Mouse (Mus musculus) cerebellum, adult 2 months (tissue): ENCODE data around the gene Fam129a. TPM values are rescaled to one million over a fixed set of nuclear protein-coding genes. Genes with fewer than 3 reads are reported as not detected.

Source experiments
- DNase-seq, 2 experiments: peaks; one replicate each; pipeline ENCODE4 v3.0.0; 2021
- H3K27ac ChIP-seq: fragments of 200-500 bp; 2 replicates; pipeline ENCODE4 v1.5.1; 2012; ENCODE audit warnings: low read length, control low read depth, inconsistent platforms; ENCODE audit not compliant: insufficient read depth
- H3K27me3 ChIP-seq: fragments of 200-500 bp; 2 replicates; pipeline ENCODE4 v1.6.1; 2012; ENCODE audit warnings: inconsistent platforms, mild to moderate bottlenecking, low read length, moderate library complexity; ENCODE audit not compliant: control insufficient read depth, insufficient read depth
- H3K4me1 ChIP-seq: fragments of 200-500 bp; 2 replicates; pipeline ENCODE4 v1.6.1; 2011; ENCODE audit warnings: low read length; ENCODE audit not compliant: control insufficient read depth, insufficient read depth
- H3K4me3 ChIP-seq: fragments of 200-500 bp; replicated peaks from 2 replicates; pipeline ENCODE3; 2011; ENCODE audit warnings: mild to moderate bottlenecking, low read depth, low read length, control low read depth; ENCODE audit not compliant: insufficient read depth
- CTCF ChIP-seq: fragments of 200-500 bp; IDR thresholded peaks from 2 replicates; pipeline ENCODE4 v1.5.1; 2011; ENCODE audit warnings: low read depth, mild to moderate bottlenecking, control low read depth, low read length, moderate library complexity, borderline replicate concordance; ENCODE audit not compliant: insufficient read depth
- POLR2A ChIP-seq: fragments of 200-500 bp; IDR thresholded peaks from 2 replicates; pipeline ENCODE4 v1.6.1; 2011; ENCODE audit warnings: low read length, control low read depth, borderline replicate concordance; ENCODE audit not compliant: insufficient read depth
- WGBS: fragments of 180-500 bp; shearing (Covaris S2); methylation state at CpG from one replicate; pipeline ENCODE4 v1.1.7; 2018; 5-methylcytosine and 5-hydroxymethylcytosine counted together
- polyA plus RNA-seq: library from polyadenylated mRNA; depleted of rRNA; stranded (reverse); fragments of >200 nt; gene quantifications from 2 replicates; pipeline ENCODE4 v1.2.3, GENCODE M21; 2012

Fam129a gene
- polyA plus RNA-seq, 1 experiment = 1.3 TPM

DNA sequence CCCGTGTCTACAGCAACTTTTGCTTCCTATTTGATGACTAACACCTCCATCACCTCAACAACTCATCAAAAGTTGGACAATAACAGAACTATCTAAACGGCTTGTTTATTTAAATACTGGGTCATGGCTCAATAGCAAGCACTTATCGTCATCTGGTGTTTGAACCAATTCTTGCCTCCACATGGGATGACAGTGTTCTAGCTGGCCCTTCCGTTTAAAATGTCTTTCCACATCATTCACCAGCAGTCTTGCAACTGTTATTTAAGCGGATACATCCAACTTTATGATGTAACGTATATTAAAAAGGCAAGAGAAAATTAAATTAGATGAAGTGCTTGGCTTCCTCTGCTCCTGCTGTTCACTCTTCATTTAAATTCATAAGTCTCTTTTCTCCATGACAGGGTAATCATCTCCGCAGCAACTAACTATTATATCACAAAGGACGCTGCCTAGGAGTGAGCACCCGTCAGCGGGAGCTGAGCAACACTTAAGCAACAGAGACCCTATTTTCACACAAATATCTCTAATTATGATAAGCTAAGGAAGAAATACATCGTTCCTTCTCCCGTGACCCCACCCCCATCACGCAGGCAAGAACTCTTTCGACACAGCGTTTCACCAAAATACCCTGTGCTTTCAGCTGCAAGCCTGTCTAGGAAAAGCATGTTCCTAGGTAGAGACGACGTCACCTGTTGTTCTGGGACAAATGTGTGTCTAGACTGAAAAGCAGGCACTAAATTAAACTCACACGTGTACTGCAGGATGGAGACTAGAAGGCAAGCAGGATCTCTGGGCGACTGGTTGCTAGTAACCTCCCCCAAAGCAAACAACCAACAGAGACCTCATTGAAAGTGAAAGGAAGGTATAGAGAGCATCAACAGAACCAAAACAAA, 20.2 kb upstream of the Fam129a start:
- no peak for DNase-seq
- no peak overlapping the region for H3K27ac ChIP-seq
- no peak for TF ChIP-seq CTCF
- TF ChIP-seq POLR2A = no peak
- no peaks in the 10 kb centered on the region for H3K27me3 ChIP-seq
- H3K4me3 ChIP-seq = no peak overlapping the region
- 18% methylated on average over 19 of the region's 19 CpGs for WGBS
- H3K4me1 ChIP-seq = no peaks in the 10 kb centered on the region

DNA sequence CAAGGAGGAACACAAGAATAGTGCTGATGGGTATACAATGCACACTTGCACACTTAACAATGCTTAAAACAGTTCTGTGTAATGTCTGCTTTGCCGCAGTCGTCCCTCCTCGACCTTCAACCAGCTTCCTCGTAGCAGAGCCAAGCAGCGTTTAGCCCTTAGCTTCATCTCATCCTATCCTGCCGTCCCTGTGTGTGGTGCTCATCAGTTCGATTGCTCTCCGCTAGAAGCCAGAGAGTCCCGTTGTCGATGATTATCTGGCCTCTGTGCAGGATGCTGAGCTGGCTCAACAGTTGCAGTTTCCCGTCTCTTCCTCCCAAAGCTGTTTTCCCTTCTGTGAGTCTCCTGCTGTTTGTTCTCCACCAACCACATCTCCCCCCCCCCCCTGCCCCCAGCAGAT, 10.4 kb upstream of the Fam129a start:
- H3K4me3 ChIP-seq = no peak overlapping the region
- TF ChIP-seq POLR2A (no peak), CTCF (no peak)
- H3K27me3 ChIP-seq = no peaks in the 10 kb centered on the region
- no peak overlapping the region for H3K27ac ChIP-seq
- 49% methylated on average over 11 of the region's 11 CpGs for WGBS
- H3K4me1 ChIP-seq = no peaks in the 10 kb centered on the region
- no peak for DNase-seq

DNA sequence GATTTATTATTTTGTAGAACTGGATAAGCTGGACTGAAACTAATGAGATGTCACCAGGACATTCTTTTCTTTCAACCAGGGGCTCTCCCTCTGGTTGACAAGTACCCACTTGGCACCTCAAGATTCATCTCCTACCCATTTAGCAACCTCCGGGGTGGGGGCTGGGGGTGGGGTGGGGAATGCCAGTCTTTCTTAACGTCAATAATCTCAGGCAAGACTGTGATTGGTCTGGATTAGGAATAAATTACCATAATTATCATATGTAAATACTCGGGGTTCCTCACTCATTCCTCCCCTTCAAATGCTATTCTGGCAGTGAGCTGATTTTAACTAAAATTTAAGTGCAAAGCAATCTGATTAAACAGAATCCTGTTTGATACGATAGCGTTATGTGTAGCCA, 7.6 kb upstream of the Fam129a start:
- no peaks in the 10 kb centered on the region for H3K27me3 ChIP-seq
- 58% methylated on average over 5 of the region's 5 CpGs for WGBS
- H3K4me3 ChIP-seq = no peak overlapping the region
- TF ChIP-seq CTCF (no peak), POLR2A (no peak)
- H3K27ac ChIP-seq = no peak overlapping the region
- DNase-seq = no peak
- no peaks in the 10 kb centered on the region for H3K4me1 ChIP-seq

DNA sequence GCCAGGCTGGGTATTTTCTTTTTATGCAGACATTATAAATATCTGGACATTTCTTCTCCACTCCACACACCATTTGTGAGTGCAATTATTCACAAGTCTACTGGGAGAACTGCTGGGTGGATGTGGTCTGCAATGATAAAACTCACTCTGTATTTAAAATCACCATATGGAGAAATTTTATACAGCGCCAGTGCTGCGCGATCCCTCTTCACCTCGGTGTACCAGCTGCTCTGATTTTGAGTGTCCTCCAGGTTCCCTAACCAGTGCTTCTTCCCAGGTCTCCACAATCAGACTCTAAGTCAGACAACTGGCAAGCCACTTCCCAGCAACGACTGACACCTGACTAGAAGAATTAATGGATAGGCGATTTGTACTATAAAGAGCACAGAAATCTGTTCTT, 7.1 kb upstream of the Fam129a start:
- no peak for TF ChIP-seq POLR2A
- TF ChIP-seq CTCF = no peak
- WGBS = 14% methylated on average over 6 of the region's 6 CpGs
- no peak overlapping the region for H3K27ac ChIP-seq

DNA sequence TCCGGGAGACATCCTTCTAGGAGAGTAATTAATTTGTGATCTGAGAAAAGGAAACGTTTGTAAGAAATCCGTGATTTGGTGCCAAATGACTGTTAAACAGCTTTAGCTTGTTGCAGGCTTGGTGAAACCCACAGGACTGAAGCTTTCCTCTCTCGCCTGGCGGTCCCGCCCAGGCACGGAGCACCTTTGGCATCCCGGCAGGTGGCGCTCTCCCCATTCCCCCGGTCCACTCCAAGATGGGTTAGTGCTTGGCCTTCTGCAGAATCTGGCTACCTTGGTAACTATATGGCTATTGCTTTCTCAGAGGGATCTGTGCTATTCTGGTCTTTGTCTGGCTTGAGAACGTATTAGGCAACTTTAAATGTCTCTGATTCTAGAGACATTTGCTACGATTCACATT, 6.6 kb upstream of the Fam129a start:
- H3K27ac ChIP-seq = no peak overlapping the region
- DNase-seq = peak; percentile 56 to 67
- no peaks in the 10 kb centered on the region for H3K27me3 ChIP-seq
- H3K4me1 ChIP-seq = no peaks in the 10 kb centered on the region
- TF ChIP-seq POLR2A (no peak), CTCF (peak; percentile 79)
- H3K4me3 ChIP-seq = no peak overlapping the region
- 18% methylated on average over 12 of the region's 12 CpGs for WGBS

More for the DNA sequence above, 7.1 kb upstream of the Fam129a start:
- DNase-seq = no peak
- Histone ChIP-seq H3K4me3 (no peak overlapping the region), H3K4me1 (no peaks in the 10 kb centered on the region), H3K27me3 (no peaks in the 10 kb centered on the region)

DNA sequence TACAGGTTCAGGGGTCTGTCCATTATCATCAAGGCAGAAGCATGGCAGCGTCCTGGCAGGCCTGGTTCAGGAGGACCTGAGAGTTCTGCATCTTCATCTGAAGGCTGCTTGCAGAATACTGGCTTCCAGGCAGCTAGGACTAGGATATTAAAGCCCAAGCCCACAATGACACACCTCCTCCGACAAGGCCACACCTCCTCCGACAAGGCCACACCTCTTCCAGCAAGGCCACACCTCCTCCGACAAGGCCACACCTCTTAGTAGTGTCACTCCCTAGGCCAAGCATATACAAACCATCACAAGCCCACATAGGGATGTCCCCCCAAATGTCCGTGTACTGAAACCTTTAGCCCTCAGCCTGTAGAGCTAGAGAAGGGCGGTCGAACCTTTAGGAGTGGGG, 2.3 kb upstream of the Fam129a start:
- Histone ChIP-seq H3K27ac (no peak overlapping the region), H3K4me3 (no peak overlapping the region), H3K27me3 (no peaks in the 10 kb centered on the region; the same call in 1 of the 2 replicates), H3K4me1 (no peaks in the 10 kb centered on the region)
- no peak for DNase-seq
- WGBS = 77% methylated on average over 7 of the region's 7 CpGs
- TF ChIP-seq POLR2A (no peak), CTCF (no peak)

DNA sequence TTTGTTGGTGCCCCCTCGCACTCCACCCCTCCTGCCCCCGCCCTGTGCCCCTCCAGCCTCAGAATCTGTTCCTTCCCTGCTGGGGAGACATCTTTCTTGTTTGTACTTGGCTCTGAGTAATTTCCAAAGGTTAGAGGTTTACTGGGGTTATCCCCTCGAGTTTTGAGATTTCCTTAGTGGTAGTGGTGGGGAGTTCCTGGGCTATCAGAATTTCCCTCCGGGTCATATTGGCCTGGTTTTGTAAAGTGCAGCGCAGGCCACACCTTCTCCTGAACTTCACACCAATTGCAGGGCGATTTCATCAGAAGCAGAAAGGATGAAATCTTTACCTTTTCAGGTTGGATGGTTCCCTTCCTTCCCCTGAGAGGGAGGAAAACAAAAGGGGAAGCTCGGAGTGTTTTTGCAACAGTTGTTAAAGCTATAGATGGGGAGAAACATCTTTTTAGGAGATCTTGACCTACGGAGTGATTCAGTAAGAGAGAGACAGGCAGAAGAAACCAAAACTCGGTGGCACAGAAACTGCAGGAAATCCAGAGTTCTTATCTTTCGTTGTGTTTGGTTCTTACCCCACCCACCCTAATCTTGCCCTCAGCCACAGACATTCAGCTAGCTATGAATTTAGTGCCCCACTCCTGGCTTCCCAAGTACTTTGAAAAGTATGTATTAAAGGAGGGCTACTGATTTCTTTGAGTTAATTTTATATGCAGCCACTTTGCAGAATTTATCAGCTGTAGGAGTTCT, 1.0 kb downstream of the Fam129a start:
- no peak overlapping the region for H3K27ac ChIP-seq
- no peak overlapping the region for H3K4me3 ChIP-seq
- TF ChIP-seq CTCF (no peak), POLR2A (no peak)
- WGBS = 42% methylated on average over 10 of the region's 10 CpGs
- DNase-seq = no peak
- no peaks in the 10 kb centered on the region for H3K4me1 ChIP-seq
- H3K27me3 ChIP-seq = no peaks in the 10 kb centered on the region; the same call in 1 of the 2 replicates

DNA sequence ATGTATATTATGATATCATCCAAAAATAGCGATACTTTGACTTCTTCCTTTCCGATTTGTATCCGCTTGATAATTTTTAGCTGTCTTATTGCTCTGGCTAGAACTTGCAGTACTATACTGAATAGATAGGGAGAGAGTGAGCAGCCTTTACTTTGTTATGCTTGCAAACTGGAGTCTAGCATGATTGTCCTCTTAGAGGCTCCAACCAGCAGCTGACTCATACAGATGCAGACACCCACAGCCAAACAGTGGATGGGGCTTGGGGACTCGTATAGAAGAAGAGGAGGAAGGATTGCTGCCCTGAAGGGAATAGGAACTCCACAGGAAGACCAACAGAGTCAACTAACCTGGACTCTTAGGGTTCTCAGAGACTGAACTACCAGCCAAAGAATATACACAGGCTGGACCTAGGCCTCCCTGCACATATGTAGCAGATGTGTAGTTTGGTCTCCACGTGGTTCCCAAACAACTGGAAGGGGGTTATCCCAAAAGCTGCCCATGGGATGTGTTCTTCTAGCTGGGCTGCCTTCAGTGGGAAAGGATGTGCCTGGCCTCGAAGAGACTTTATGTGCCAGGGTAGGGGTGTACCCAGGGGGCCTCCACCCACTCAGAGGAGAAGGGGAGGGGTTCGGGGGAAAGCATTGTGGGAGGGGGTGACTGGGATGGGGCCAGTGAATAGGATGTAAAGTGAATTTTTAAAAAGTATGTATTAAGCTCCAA, 1.8 kb downstream of the Fam129a start:
- no peak for DNase-seq
- Histone ChIP-seq H3K4me1 (no peaks in the 10 kb centered on the region), H3K27ac (no peak overlapping the region), H3K27me3 (no peaks in the 10 kb centered on the region; the same call in 1 of the 2 replicates), H3K4me3 (no peak overlapping the region)
- 70% methylated on average over 7 of the region's 7 CpGs for WGBS
- no peak for TF ChIP-seq CTCF
- no peak for TF ChIP-seq POLR2A
